Mouse (Mus musculus): ENCODE data around the gene Utp6. TPM values are rescaled to one million over a fixed set of nuclear protein-coding genes. Genes with fewer than 3 reads are reported as not detected.
A peak's percentile ranks its signal among the peaks of the same experiment; 100 is the strongest.

The Utp6 gene
- total RNA-seq, 2 experiments from 2014 or later, result 26.6 to 27.9 TPM

DNA sequence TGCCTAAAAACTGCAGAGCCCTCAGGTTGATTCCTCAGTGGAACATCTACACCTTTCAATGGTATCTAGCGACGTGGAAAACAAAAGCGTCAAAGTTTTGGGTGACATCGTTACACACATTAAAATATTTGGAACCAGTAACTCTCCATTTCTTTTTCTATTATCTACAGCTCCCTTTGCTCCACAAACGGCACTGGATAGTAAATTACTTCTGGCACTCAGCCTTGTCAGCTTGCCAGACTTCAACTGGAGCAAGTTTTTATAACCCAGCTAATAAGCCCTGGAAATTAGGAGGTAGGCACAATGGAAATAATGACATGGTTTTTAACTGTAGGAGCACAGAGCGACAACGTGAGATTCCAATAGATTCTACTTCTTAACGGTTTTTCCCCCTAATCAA, 3.7 kb upstream of the Utp6 start:
- intact Hi-C loops (cut with DNase I), result no loop called here
- DNase-seq (ENCODE audit: extremely low spot score in 1 of 2, low spot score in 2 of 2), result peak; percentile 28 to 50

DNA sequence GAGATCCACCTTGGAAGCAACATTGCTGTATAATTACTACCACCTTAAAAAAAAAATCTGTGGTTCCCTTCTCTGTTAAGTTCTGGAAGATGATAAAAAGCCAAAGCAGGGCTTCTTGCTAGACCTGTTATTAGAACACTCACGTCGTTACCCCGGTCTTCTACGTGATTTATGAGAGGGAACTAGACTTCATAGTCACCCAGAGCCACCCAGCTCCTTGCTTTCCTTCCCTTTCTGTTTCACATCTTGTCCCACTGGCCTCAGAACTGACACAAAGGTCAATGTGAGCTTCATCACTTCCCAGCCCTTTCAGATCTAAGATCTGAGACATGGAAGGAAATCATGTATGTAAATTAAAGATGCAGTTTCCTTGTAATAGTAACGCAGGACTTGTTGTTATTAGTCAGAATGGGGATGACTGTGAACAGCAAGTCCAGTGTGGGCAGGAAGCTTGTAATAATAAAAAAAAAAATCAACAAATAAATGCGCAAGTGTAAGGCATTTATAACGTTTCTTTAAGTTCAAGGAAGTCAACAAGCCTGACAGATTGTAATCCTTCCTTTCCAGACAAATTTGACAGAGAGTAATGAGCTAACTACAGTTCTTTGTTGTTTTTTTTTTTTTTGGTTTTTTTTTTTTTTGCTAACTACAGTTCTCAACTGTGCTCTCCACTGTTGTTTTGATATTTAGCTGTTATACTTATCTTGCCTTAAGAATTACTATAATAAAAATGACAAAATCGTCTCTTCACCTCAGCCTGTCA, 1.2 kb upstream of the Utp6 start:
- intact Hi-C loops (cut with DNase I), result no loop called here
- DNase-seq (ENCODE audit: extremely low spot score in 1 of 2, low spot score in 2 of 2), result no peak

DNA sequence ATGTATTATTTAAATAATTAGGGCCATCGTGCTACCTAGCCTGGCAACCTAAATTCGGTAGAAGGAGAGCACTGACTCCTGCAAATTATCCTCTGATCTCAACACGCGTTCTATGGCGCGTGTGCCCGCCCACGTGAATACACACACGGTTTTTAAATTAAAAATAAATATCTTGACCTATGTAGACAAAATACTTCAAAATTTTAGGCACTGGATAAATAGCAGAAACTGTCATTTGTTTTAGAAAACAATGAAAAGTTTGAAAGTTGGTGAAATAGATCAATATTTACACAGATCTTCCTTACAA, 640 bp upstream of the Utp6 start:
- intact Hi-C loops (cut with DNase I), result no loop called here
- DNase-seq (ENCODE audit: extremely low spot score in 1 of 2, low spot score in 2 of 2), result no peak

DNA sequence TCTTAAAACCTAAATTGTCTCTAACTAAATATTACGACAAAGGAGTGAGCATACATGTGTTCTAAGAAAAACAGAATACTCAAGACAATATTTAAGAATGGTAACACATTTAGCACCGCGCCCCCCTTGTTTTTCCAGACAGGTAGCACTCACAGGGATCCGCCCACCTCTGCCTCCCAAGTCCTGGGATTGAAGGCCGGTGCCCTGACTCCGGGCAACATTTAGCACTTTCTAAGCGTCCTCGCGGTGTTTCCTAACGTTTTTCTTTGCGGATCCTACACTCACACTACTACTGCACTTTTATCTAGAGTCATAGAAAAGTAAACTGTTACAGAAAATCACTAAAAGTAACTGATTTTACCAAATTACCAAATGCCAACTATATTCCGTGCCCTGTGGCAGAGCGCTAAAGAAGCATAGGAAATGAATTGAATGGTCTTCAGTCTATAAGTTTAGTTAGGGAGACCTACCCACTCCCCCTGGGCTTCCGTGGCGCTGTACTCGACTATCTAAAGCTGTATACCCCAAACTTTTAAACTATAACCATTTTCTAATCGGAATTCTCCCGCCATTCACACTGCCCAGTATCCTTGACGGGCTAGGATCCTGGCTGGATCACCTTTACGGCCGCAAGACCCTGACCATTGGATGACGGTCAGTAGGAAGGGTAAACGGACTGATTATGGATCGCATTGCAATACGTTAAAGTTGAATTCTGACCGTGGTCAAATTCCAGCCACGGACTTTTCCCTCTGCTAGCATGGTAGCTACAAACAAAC, 655 bp downstream of the Utp6 start:
- intact Hi-C loops (cut with DNase I), result no loop called here

DNA sequence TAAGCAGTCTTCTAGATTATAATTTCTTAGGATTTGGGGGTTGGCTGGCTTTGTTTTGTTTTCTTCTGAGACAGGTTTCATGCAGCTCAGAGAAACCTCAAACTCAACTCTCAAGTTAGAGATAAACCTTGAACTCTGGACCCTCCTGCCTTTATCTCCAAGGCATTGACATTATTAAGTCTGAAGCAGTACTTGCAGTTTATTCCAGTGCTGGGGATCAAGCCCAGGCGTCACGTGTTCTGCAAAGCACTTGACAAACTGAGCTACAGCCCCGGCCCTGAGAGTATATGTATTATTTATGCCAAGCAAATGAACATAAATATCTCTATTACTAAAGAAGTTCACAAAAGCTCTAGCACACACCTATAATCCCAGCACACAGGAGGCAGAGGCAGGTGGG, 14.9 kb downstream of the Utp6 start:
- DNase-seq (ENCODE audit: extremely low spot score in 1 of 2, low spot score in 2 of 2), result no peak
- intact Hi-C loops (cut with DNase I), result no loop called here

More for the DNA sequence above, 655 bp downstream of the Utp6 start:
- no peak for DNase-seq (ENCODE audit: extremely low spot score in 1 of 2, low spot score in 2 of 2)

DNA sequence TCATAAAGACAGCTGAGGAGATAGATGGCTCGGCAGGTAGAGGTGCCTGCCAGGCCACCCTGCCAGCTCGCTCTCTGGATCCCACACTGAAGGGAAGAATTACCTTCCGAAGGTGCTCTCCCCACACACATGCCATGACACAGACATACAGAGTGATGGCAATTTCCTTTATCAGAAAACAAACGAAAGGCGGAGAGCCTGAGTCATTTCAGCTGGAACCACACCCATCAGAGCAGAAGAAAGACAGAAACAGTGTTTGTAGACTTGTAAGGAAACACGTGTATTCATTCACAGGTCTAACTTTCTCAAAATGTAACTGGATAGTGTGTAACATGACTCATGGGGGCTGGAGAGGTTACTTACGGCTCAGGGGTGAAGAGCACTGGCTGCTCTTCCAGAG, 18.6 kb downstream of the Utp6 start:
- peak in 1 of 2 experiments; percentile 6 for DNase-seq (ENCODE audit: extremely low spot score in 1 of 2, low spot score in 2 of 2)
- intact Hi-C loops (cut with DNase I), result no loop called here

DNA sequence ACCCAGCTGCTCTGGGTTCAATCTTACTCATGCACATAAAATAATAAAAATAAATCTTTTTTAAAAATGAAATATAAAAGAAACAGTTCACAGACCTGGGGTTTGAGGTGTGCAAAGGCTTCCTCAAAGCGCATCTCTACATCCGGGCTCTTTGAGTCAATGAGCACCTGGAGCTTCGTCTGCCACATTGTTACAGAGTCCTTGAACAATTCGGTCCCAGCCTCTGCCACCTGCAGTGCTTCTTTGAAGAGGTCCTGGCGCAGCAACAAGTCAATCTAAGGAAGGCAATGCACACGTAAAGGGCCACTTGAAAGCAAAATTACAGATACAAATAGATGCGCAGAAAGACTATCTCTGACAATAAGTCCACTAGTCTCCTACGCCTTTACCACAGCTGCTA, 19.1 kb downstream of the Utp6 start:
- peak in 1 of 2 experiments; percentile 2 for DNase-seq (ENCODE audit: extremely low spot score in 1 of 2, low spot score in 2 of 2)
- intact Hi-C loops (cut with DNase I), result no loop called here

DNA sequence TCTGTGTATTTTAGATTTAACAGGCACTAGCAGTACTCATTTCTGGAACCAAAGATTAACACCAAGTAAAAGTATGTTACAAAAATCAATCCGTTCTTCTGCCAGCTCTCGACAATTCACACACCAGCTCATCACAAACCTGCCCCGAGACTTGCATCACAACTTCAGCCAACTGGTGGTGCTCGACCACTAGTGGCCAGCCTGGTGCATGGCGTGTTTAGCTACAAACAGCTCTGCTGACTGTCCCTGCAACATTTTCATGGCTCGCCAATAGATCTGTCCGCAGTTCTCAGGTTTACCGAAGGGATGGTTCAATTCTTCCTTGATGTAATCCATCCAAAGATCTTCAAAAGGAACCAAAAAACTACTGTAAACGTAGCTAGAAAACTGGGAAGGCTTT, 26.4 kb downstream of the Utp6 start:
- intact Hi-C loops (cut with DNase I), result no loop called here
- DNase-seq (ENCODE audit: extremely low spot score in 1 of 2, low spot score in 2 of 2), result no peak

DNA sequence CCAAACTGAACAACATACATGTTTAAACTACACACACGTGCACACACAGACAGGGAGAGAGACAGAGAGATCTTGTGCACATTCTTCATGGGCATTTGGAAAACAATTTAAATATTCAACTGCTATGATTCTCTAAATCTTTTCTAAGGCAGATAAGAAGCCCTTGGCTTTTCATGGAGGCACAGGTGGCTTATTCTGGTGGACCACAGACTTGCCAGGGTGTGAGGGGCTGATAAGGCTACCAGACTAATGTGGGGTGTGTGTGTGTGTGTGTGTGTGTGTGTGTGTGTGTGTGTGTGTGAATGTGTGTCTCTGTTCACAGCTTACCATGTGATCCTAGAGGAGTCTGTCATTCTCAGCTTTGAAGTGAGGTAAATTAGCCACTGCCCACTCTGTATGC, 39.4 kb downstream of the Utp6 start:
- DNase-seq (ENCODE audit: extremely low spot score in 1 of 2, low spot score in 2 of 2), result no peak
- intact Hi-C loops (cut with DNase I), result loop anchor here (5.0 kb wide), 1 partner anchor 330 kb away; the partner anchor contains the start of gene Rab11fip4

DNA sequence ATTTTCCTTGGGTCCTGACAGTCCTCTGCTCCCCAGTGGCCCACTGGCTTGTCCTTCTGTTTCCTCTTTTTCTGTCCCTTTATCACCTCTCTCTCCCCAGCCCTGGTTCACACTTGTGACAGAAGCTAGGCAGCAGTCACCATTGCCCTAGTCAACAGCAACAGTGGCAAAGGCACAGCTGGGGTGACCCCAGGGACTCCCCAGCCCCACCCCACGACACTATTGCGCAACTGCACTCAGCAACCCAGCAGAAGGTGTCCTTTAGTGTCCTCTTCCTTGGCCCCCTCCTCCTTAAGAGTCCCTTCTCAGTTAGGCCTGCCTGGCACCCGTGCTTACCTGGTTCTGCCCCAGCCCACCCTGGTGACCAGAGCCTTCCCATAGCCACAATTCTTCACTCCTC, 40.0 kb downstream of the Utp6 start:
- intact Hi-C loops (cut with DNase I), result loop anchor here (5.0 kb wide), 1 partner anchor 330 kb away; the partner anchor contains the start of gene Rab11fip4

DNA sequence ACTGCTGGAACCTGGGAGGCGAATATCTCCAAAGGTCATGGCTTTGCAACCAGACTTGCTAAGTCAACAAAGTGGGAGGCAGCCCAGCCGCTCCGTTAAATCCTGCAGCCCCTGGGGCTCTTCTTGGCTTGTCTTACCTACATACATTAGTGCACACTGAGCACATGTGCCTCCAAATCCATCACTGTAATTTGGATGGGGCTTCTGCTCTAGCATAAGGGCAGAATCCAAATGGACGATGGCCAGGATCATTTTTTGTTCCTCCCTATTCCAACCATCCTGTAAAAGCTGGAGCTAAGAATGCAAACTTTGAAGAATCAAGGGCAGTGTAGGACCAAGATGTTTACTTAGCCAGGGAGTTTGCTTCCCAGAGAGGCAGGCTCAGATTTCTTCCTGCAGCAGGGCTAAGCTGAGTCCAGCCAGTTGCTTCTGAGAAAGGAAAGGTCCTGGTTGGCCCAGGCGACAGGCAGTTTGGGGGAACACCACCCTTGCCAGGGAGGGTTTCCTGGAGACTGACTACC, 41.6 kb downstream of the Utp6 start:
- intact Hi-C loops (cut with DNase I), result loop anchor here (2.0 to 5.0 kb wide), 2 partner anchors 216 to 328 kb away; partner anchors contain the start of gene Rab11fip4
- no peak for DNase-seq (ENCODE audit: extremely low spot score in 1 of 2, low spot score in 2 of 2)

More for the DNA sequence above, 40.0 kb downstream of the Utp6 start:
- no peak for DNase-seq (ENCODE audit: extremely low spot score in 1 of 2, low spot score in 2 of 2)

DNA sequence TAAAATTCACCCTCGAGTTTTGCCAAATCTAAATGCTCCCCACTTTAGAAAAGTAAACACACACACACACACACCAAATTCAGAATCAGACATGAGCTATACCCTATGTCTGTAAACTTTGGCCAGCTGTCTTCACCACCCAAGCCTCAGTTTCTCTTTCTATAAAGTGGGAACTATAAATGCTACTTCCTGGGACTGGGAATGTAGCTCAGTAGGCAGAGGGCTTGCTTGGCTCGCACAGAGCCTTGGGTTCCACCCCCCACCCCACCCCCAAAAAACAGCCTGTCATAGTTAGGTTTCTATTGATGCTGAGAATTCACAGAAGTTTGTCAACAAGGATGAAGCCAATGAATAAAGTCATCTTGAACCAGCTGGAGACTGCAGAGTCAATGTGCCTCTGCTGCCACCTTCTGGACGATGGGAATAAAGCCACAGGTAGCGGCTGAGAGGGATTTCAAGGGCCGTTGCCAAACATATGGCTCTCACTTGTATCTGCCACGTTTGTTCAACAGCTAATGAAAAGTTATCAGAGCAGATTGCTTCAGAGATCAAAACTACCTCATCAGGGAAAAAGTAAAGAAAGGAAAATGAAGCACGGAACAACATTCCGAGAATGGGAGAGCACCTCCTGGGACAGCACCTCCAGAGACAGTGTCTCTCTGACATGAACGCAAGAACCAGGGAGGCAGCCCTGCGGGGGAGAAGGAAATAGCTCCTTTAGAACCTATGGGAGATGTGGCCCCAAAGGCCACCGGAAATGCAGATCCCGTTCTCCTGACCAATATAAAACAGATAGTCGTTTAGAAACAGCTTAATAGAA, 42.3 kb downstream of the Utp6 start:
- intact Hi-C loops (cut with DNase I), result loop anchor here (2.0 to 5.0 kb wide), 2 partner anchors 215 to 328 kb away; partner anchors contain the start of gene Rab11fip4
- peak; percentile 82 to 84 for DNase-seq (ENCODE audit: extremely low spot score in 1 of 2, low spot score in 2 of 2)

DNA sequence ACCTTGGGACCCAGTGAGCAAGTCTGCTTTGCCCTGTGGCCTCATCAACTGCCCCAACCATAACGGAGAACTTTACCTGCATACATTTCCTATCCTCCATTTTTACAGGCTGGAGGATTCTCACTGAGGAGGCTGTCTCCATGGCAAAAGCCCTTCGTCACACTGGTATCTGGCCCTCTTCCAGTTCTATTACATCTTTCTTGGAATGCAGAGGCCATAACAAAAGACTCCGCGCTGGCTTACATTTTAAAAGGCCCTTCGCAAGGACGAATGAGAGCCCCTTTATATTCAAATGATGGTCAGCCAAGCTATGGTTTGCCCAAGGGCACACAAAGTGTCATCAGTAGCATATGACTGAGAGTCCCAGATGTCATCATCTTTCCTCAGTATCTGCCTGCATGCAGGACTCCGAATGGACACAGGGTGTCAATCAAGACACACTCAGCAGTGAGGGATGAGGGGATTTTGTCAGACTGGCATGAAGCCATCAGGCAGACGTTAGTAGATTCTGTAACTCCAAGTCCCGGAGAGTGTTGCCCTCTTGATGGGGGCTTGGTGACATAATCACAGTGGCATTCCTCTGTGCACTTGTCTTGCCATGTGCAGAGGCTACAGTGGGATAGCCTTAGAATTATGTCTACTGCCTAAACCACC, 46.4 kb downstream of the Utp6 start:
- intact Hi-C loops (cut with DNase I), result no loop called here
- no peak for DNase-seq (ENCODE audit: extremely low spot score in 1 of 2, low spot score in 2 of 2)

DNA sequence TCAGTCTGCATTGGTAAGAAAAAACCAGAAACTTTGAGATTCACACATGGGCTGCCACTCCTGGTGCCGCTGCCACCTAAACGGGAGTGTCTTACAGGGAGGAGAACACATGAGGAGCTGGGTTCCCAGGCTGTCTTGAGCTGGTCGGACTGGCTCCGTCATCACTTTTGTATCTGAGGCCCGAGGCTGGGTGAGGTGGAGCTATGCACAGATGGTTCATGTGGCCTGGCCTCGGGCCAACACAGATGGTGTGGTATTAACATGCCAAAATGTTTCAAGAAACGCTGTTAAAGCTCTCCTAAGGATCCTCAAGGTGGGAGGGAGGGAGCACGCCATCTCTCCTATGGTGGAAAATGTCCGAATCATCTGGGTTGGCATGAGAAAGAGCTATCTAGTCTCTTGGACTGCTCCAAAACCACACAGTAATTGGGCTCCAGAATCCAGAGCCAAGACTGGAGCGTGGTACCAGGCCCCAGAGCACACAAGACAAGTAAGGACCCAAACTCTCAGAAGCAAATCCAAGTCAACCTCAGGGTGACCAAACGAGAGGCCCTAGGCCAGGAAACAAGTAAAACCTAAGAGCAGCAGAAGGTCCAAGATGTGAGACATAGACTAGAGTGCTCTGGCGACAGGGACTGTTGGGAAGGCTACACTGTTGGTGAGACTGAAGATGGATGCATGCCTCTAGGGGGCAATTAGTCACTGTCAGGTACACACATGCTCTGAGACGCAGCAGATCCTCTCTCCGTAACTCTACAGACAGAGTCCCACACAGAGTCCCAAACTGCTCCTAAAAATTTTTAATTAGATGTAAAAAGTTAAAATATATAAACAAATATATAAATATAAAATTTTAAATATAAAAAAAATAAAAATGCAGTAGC, 53.3 kb downstream of the Utp6 start:
- intact Hi-C loops (cut with DNase I), result no loop called here

DNA sequence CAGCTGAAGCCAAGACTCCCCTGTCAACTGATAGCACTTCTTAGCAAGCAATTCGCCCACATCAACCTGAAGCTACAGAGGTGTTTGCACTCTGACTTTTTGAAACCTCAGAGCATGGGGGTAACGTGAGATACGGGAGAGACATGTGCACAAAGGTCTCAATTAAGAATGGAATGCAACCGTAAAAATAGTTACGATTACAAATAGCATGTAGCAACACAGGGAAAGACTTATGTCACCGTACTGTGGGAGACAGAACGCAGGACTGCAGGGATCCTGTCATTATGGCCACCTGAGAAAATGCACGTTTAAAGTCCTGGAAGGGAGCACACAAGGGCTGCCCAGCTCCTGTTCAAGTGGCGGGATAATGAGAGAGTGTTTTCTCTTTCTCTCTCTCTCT, 55.3 kb downstream of the Utp6 start:
- intact Hi-C loops (cut with DNase I), result no loop called here

More for the DNA sequence above, 53.3 kb downstream of the Utp6 start:
- peak; percentile 31 to 64 for DNase-seq (ENCODE audit: extremely low spot score in 1 of 2, low spot score in 2 of 2)

DNA sequence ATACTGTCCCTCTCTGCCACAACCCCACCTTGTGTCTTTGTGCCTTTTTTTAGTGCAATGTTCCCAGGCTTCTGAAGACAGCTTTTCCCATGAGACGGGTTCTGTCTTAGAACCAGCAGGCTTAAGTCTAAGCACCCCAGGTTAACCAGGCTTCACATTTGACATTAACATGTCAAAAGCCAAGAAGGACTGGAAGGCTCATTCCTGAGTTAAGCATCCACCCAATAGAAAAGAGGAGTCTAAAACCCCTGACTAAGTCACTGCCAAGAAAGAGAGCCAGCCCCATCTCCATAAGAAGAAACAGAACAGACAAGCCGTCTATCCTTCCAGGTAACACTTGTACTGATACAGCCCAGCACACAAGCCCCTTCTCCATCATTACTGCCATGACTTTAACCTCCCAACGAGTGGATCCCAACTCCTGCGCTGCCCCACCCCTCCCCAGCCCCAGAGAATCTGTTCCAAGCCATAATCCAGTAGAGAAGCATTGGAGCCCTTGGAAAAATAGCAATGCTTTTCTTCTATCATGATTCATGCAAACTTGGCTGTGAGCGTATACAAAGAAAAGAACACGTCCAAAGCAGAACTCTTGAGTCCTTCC, 59.2 kb downstream of the Utp6 start:
- no peak for DNase-seq (ENCODE audit: extremely low spot score in 1 of 2, low spot score in 2 of 2)
- intact Hi-C loops (cut with DNase I), result no loop called here

More for the DNA sequence above, 55.3 kb downstream of the Utp6 start:
- no peak for DNase-seq (ENCODE audit: extremely low spot score in 1 of 2, low spot score in 2 of 2)

DNA sequence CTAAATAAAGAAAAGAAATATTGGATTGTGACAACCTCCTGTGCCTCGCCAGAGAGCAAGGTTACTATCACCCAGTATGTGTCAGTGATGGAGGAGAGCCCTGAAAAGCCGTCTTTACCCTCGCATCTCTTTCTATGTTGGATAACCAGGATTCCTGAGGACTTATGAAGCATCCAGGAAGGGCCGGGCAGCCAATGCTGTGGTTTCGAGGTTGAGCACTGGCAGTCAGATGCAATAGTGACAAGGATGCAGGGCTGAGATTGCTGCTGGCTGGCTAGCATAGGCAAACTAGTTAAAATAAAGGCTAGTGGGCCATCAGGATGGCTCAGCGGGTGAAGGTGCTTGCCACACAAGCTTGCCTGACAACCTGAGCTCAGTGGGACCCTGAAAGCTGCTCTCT, 61.0 kb downstream of the Utp6 start:
- no peak for DNase-seq (ENCODE audit: extremely low spot score in 1 of 2, low spot score in 2 of 2)
- intact Hi-C loops (cut with DNase I), result no loop called here

Measured in left cerebral cortex, postnatal 10 days (tissue).